Mouse (Mus musculus): ENCODE results near the gene Ccdc8.

GRCm38 (mm10) chr7:17002375-17003195, 10.1 kb downstream of the Ccdc8 start:
- no peak; the same call in none of the 2 replicates for TF ChIP-seq CTCF (conservative IDR thresholded peaks at IDR 0.05; ENCODE audit: low read length)
- TF ChIP-seq POU5F1 (IDR thresholded peaks at IDR 0.05; ENCODE audit: borderline replicate concordance, low read length): no peak
